Mouse (Mus musculus) cerebellum, adult 2 months (tissue): ENCODE measurements around the gene F8a.
"Not testable (repeated sequence)": the region's sequence is repeated elsewhere in the genome, so short reads cannot be mapped to it uniquely, and the experiment has no call there.

Source experiments
- CTCF ChIP-seq: fragments of 200-500 bp; IDR thresholded peaks from 2 replicates; pipeline ENCODE4 v1.5.1; 2011; ENCODE audit warnings: low read depth, mild to moderate bottlenecking, control low read depth, low read length, moderate library complexity, borderline replicate concordance; ENCODE audit not compliant: insufficient read depth
- POLR2A ChIP-seq: fragments of 200-500 bp; IDR thresholded peaks from 2 replicates; pipeline ENCODE4 v1.6.1; 2011; ENCODE audit warnings: low read length, control low read depth, borderline replicate concordance; ENCODE audit not compliant: insufficient read depth

- TF ChIP-seq POLR2A, CTCF: not testable (repeated sequence)
Measured at GRCm38 (mm10) chrX:73242821-73243325, 14.8 kb downstream of the F8a start, which contains the start of gene Xlr4c.
